Mouse (Mus musculus): ENCODE measurements around the gene Pdzrn3. TPM values are rescaled to one million over a fixed set of nuclear protein-coding genes. Genes with fewer than 3 reads are reported as not detected.
A peak's percentile ranks its signal among the peaks of the same experiment; 100 is the strongest.

Gene Pdzrn3
- polyA plus RNA-seq, 1 experiment: 40.4 TPM

DNA sequence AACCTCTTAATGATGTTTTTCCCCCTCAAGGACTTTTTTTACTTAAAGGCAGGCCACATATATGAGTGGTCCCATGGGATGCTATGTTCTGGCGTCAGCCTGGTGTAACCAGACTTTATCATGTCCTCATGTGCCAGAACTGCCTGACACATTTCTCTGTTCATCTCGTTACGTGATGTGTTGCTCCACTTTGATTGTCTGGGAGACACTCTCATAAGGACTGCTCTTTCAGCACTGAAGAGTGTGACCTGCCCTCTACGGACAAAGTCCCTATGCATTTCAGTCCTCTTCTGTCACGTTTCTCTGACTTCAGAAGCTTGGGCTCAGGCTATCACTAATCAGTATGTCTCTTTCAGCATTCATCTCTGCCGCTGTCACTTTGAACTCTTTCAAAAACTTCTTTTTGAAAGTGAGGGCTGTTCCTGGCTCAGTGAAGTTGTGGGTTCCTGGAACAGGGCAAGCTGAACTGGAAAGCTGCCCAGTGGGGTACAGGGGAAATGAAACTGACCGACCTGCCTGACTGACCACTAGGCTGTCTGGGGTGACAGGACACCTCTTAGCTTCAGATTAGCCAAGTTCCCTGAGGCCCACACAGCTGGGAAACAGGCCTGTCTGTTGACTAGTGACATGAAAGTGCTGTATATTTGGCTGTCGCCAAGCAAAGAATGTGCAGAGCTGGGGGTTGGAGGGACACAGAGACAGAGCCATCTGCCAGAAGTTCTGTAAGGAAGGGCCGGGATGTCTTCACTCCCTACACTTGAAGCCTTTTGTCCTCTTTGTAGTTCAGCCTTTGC is 10.7 kb downstream of the Pdzrn3 start:
- TF ChIP-seq CTCF (IDR thresholded peaks at IDR 0.05; ENCODE audit: borderline replicate concordance, extremely low read depth, insufficient read depth, insufficient read length): no peak
- no peak for TF ChIP-seq POLR2A (IDR thresholded peaks at IDR 0.05; ENCODE audit: borderline replicate concordance, extremely low read depth, insufficient read depth, insufficient read length, poor library complexity, severe bottlenecking)
- peak; percentile 43 for DNase-seq (ENCODE audit: low read depth)

- no peak for DNase-seq (ENCODE audit: low read depth)
- TF ChIP-seq POLR2A (IDR thresholded peaks at IDR 0.05; ENCODE audit: borderline replicate concordance, extremely low read depth, insufficient read depth, insufficient read length, poor library complexity, severe bottlenecking) (no peak), CTCF (IDR thresholded peaks at IDR 0.05; ENCODE audit: borderline replicate concordance, extremely low read depth, insufficient read depth, insufficient read length) (no peak)
Observed at GRCm38 (mm10) chr6:101365795-101366194, 11.9 kb downstream of the Pdzrn3 start.

DNA sequence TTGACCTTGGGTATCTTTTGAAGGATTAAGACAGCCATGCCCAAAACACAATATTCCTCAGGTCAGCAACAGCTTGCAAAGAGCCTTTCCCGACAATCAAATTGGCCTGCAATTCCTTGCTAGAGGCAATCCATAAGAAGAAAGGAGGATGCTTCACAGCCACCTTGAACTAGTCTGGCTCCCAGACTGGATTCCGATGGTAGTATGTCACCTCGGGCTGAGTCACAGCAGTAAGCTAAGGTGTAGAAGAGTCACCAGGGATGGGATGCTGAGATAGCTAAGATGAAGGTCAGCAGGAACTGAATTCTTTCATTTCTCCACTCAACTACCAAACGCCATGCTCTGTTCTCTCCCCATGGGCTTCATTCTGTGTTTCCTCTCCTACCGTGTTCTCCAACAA is 13.8 kb downstream of the Pdzrn3 start:
- no peak for TF ChIP-seq POLR2A (IDR thresholded peaks at IDR 0.05; ENCODE audit: borderline replicate concordance, extremely low read depth, insufficient read depth, insufficient read length, poor library complexity, severe bottlenecking)
- TF ChIP-seq CTCF (IDR thresholded peaks at IDR 0.05; ENCODE audit: borderline replicate concordance, extremely low read depth, insufficient read depth, insufficient read length): no peak

DNA sequence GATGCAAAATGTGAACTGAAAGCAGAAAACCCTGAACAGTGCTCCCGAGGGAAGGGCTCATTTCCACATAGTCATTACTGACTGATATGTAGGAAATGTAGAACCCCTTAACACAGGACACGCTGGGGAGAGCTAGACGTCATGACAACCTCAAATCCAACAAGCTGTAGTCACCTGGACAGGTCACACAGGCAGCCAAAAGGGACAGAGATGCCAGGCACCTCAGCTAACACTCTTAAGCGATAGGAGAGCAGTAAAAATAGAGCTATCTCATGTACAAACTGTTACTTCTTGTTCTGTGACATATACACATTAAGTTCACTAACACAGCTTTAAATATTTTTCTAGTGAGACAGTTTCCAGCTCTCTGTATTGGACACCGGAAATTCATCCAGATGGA is 15.0 kb downstream of the Pdzrn3 start:
- DNase-seq (ENCODE audit: low read depth): no peak
- TF ChIP-seq CTCF (IDR thresholded peaks at IDR 0.05; ENCODE audit: borderline replicate concordance, extremely low read depth, insufficient read depth, insufficient read length) (no peak), POLR2A (IDR thresholded peaks at IDR 0.05; ENCODE audit: borderline replicate concordance, extremely low read depth, insufficient read depth, insufficient read length, poor library complexity, severe bottlenecking) (no peak)

More for the DNA sequence above, 13.8 kb downstream of the Pdzrn3 start:
- no peak for DNase-seq (ENCODE audit: low read depth)

GRCm38 (mm10) chr6:101362268-101362667 is 15.4 kb downstream of the Pdzrn3 start:
- DNase-seq (ENCODE audit: low read depth): no peak
- TF ChIP-seq CTCF (IDR thresholded peaks at IDR 0.05; ENCODE audit: borderline replicate concordance, extremely low read depth, insufficient read depth, insufficient read length) (no peak), POLR2A (IDR thresholded peaks at IDR 0.05; ENCODE audit: borderline replicate concordance, extremely low read depth, insufficient read depth, insufficient read length, poor library complexity, severe bottlenecking) (no peak)

GRCm38 (mm10) chr6:101360211-101360737 is 17.4 kb downstream of the Pdzrn3 start:
- no peak for DNase-seq (ENCODE audit: low read depth)
- TF ChIP-seq POLR2A (IDR thresholded peaks at IDR 0.05; ENCODE audit: borderline replicate concordance, extremely low read depth, insufficient read depth, insufficient read length, poor library complexity, severe bottlenecking) (no peak), CTCF (IDR thresholded peaks at IDR 0.05; ENCODE audit: borderline replicate concordance, extremely low read depth, insufficient read depth, insufficient read length) (no peak)

DNA sequence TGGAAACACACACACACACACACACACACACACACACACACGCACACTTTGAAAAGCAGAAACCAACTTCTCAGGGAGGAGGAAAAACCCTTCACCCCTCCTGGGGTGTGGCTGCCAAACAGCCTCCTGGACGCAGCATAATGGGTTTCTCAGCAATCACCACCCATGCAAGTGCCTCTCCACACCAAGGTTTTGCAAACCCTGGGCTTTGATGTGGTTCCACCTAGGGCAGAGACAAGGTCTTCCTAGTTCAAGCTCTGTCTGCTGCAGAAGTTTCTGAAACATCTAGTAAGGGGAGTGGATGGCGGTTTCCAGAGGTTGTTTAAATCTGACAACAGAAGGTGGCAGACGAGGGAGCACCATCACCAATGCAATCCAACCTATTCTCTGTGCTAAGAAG is 18.1 kb downstream of the Pdzrn3 start:
- no peak for DNase-seq (ENCODE audit: low read depth)
- TF ChIP-seq CTCF (IDR thresholded peaks at IDR 0.05; ENCODE audit: borderline replicate concordance, extremely low read depth, insufficient read depth, insufficient read length) (no peak), POLR2A (IDR thresholded peaks at IDR 0.05; ENCODE audit: borderline replicate concordance, extremely low read depth, insufficient read depth, insufficient read length, poor library complexity, severe bottlenecking) (no peak)

- TF ChIP-seq CTCF (IDR thresholded peaks at IDR 0.05; ENCODE audit: borderline replicate concordance, extremely low read depth, insufficient read depth, insufficient read length) (no peak), POLR2A (IDR thresholded peaks at IDR 0.05; ENCODE audit: borderline replicate concordance, extremely low read depth, insufficient read depth, insufficient read length, poor library complexity, severe bottlenecking) (no peak)
- DNase-seq (ENCODE audit: low read depth): no peak
Observed at GRCm38 (mm10) chr6:101354887-101355286, 22.8 kb downstream of the Pdzrn3 start.

GRCm38 (mm10) chr6:101354230-101354881 is 23.3 kb downstream of the Pdzrn3 start:
- DNase-seq (ENCODE audit: low read depth): peak; percentile 85

DNA sequence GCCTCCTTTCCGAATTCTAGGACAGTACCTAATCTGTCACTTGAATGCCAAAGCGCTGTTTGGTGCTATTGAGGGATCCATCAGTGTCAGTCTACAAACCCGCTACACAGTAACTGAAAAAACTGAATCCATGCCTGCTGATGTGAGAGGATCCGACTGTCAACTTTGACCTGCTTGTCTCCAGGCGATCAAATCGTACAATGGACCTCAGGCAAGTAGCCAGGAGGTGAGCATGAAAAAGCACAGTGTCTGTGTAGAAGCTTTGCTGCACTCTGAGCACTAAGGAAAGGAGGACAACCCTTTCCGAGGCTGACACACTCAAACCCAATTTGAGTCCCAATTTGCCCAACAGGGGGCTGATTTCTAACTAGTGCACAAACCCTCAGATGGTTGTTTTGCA is 24.0 kb downstream of the Pdzrn3 start:
- DNase-seq (ENCODE audit: low read depth): peak; percentile 62
- TF ChIP-seq POLR2A (IDR thresholded peaks at IDR 0.05; ENCODE audit: borderline replicate concordance, extremely low read depth, insufficient read depth, insufficient read length, poor library complexity, severe bottlenecking) (no peak), CTCF (IDR thresholded peaks at IDR 0.05; ENCODE audit: borderline replicate concordance, extremely low read depth, insufficient read depth, insufficient read length) (peak; percentile 9; the same call in 1 of the 2 replicates)

More at GRCm38 (mm10) chr6:101354230-101354881, 23.3 kb downstream of the Pdzrn3 start:
- TF ChIP-seq CTCF (IDR thresholded peaks at IDR 0.05; ENCODE audit: borderline replicate concordance, extremely low read depth, insufficient read depth, insufficient read length) (no peak), POLR2A (IDR thresholded peaks at IDR 0.05; ENCODE audit: borderline replicate concordance, extremely low read depth, insufficient read depth, insufficient read length, poor library complexity, severe bottlenecking) (no peak)

- TF ChIP-seq CTCF (IDR thresholded peaks at IDR 0.05; ENCODE audit: borderline replicate concordance, extremely low read depth, insufficient read depth, insufficient read length) (no peak), POLR2A (IDR thresholded peaks at IDR 0.05; ENCODE audit: borderline replicate concordance, extremely low read depth, insufficient read depth, insufficient read length, poor library complexity, severe bottlenecking) (no peak)
- DNase-seq (ENCODE audit: low read depth): peak; percentile 44
Observed at GRCm38 (mm10) chr6:101352626-101353025, 25.1 kb downstream of the Pdzrn3 start.

All from brain, embryonic 14.5 days (tissue).